Mouse (Mus musculus) testis, postnatal 14 days (tissue): ENCODE data around the gene 4921511C20Rik.

Source experiments
- DNase-seq: peaks from one replicate; pipeline ENCODE4 v3.0.0; 2021; ENCODE audit warnings: low spot score

The 4921511C20Rik gene

GRCm38 (mm10) chrX:127393993-127394392 lies at the start of gene 4921511C20Rik:
Gene 4921511C20Rik, plus strand, starts transcription at chrX:127394293.
- DNase-seq, result no peak
